In the genomic region with DNA sequence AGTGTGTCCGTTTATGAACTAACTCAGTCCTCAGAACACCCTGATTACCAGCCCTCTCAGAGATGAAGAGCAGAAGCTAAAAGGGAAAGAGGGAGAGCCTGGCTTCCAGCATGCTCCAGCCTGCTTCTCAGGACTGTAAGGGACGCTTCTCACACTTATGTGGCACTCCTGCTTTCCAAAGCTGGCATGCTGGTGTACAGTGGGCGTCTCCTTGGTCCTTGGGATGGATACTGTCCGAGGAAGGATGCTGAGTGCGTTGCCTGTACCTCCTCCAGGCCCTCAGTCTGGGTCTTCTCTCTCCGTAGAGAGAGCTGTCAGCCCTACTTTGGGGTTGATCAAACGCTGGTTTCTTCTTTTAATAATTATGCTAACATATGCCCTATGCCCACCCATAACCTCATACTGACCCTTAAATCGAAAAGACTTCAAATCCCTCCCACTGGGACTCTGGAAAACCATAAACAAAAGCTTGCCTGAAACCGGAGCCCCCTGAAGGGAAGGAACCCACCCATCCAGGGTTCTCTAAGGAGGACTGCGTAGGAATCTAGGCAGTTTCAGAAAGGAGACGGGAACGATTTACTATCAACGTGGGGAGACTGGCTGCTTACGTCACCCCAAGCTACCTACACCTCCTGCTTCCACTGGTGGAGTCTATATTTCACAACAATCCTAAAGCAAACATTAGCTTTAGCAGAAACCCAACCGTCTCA, we compare ENCODE assay signal across 9 mouse cellular contexts. TPM values are rescaled to one million over a fixed set of nuclear protein-coding genes. Genes with fewer than 3 reads are reported as not detected.
A peak's percentile ranks its signal among the peaks of the same experiment; 100 is the strongest.
DNase-seq lines count a peak whose midpoint lies in the region; ATAC-seq and TF ChIP-seq lines count a peak whose summit lies in the region.
"Had no signal": no experiment of that assay in that cellular context is flagged by ENCODE, and none has a peak within 500 bp of the region (broad histone marks: within the 10 kb centered on the region; RNA-seq: fewer than 3 reads in every experiment).

No protein-coding gene starts in this region.

- H3K36me3 ChIP-seq in heart, embryonic 14.5 days (ENCODE audit: control insufficient read depth, insufficient read depth, low read length): peaks cover 29% of the 10 kb centered on the region
- no peaks in the 10 kb centered on the region for H3K36me3 ChIP-seq in limb, embryonic 10.5 days
- no peaks in the 10 kb centered on the region for H3K36me3 ChIP-seq in small intestine, adult 2 months (ENCODE audit: control insufficient read depth, insufficient read depth, low read length)

- peak; percentile 22 to 53 for DNase-seq in lung, adult 18-20 months
- no peak for DNase-seq in lung, adult 2 months
- peak; percentile 31 for DNase-seq in limb, embryonic 10.5 days (ENCODE audit: low spot score)
- DNase-seq in thymus, postnatal 14 days: no peak
- DNase-seq in cerebellum, adult 11-12 months: no peak
- DNase-seq in kidney, adult 8-10 months: no peak
- DNase-seq: gastrocnemius, postnatal 36 days had no signal

- no peak overlapping the region for H3K4me3 ChIP-seq in lung, adult 2 months (replicated peaks; ENCODE audit: extremely low read depth, low read depth, low read length)
- H3K4me3 ChIP-seq in heart, embryonic 14.5 days (ENCODE audit: control insufficient read depth in 1 of 2, insufficient read depth in 1 of 2, low read depth in 1 of 2, low read length in 2 of 2): peak overlapping the region; percentile 58 to 68
- no peak overlapping the region for H3K4me3 ChIP-seq in limb, embryonic 10.5 days
- H3K4me3 ChIP-seq in small intestine, adult 2 months (ENCODE audit: low read depth, low read length): 0 out of 2 replicates have a peak overlapping the region, but pooled peaks have one; percentile 10

- H3K4me1 ChIP-seq in lung, adult 2 months (ENCODE audit: control insufficient read depth, insufficient read depth, low read length): no peaks in the 10 kb centered on the region
- peaks cover 22 to 37% of the 10 kb centered on the region in 2 experiments for H3K4me1 ChIP-seq in heart, embryonic 14.5 days (ENCODE audit: control insufficient read depth in 2 of 2, insufficient read depth in 2 of 2, low read length in 2 of 2)
- H3K4me1 ChIP-seq in limb, embryonic 10.5 days: peaks cover 27% of the 10 kb centered on the region
- H3K4me1 ChIP-seq in small intestine, adult 2 months (ENCODE audit: control insufficient read depth, insufficient read depth, insufficient read length, low read length): peaks cover 4% of the 10 kb centered on the region; the same call in 1 of the 2 replicates

- peak overlapping the region; percentile 51 to 83 for H3K27ac ChIP-seq in heart, embryonic 14.5 days (replicated peaks in 1 of 2; ENCODE audit: control insufficient read depth in 1 of 2, insufficient read depth in 1 of 2, low read depth in 2 of 2, low read length in 2 of 2)
- H3K27ac ChIP-seq in limb, embryonic 10.5 days: no peak overlapping the region
- 0 out of 2 replicates have a peak overlapping the region, but pooled peaks have one; percentile 10 for H3K27ac ChIP-seq in small intestine, adult 2 months (ENCODE audit: insufficient read depth, low read depth, low read length)

- H3K9me3 ChIP-seq in heart, embryonic 14.5 days (ENCODE audit: control insufficient read depth, low read length): no peaks in the 10 kb centered on the region
- no peaks in the 10 kb centered on the region for H3K9me3 ChIP-seq in limb, embryonic 10.5 days (replicated peaks)

- peak overlapping the region; percentile 86 for H3K9ac ChIP-seq in heart, embryonic 14.5 days (ENCODE audit: low read length)

- 50% methylated on average over 15 of the region's 15 CpGs for WGBS in lung, adult 2 months
- 47% methylated on average over 15 of the region's 15 CpGs for WGBS in heart, embryonic 14.5 days
- WGBS in limb, embryonic 10.5 days: 72% methylated on average over 15 of the region's 15 CpGs
- WGBS in small intestine, adult 2 months: 39% methylated on average over 15 of the region's 15 CpGs

- no peak for TF ChIP-seq POLR2A in lung, adult 2 months (IDR thresholded peaks at IDR 0.05; ENCODE audit: borderline replicate concordance, extremely low read depth, low read depth, low read length)
- TF ChIP-seq POLR2A in small intestine, adult 2 months (IDR thresholded peaks at IDR 0.05; ENCODE audit: low read depth, low read length): no peak

- H3K4me2 ChIP-seq in heart, embryonic 14.5 days (ENCODE audit: low read length): peak overlapping the region; percentile 79

- H3K27me3 ChIP-seq in heart, embryonic 14.5 days (ENCODE audit: control insufficient read depth, insufficient read depth, low read length): no peaks in the 10 kb centered on the region
- peaks cover 6% of the 10 kb centered on the region; the same call in 1 of the 2 replicates for H3K27me3 ChIP-seq in limb, embryonic 10.5 days (ENCODE audit: low read depth, poor library complexity, severe bottlenecking)
- peaks cover 7% of the 10 kb centered on the region; the same call in 1 of the 2 replicates for H3K27me3 ChIP-seq in small intestine, adult 2 months (ENCODE audit: control insufficient read depth, insufficient read depth, low read length)

- TF ChIP-seq CTCF in lung, adult 2 months (IDR thresholded peaks at IDR 0.05; ENCODE audit: insufficient read depth, low read length): no peak
- no peak for TF ChIP-seq CTCF in small intestine, adult 2 months (IDR thresholded peaks at IDR 0.05; ENCODE audit: extremely low read depth, insufficient read length, insufficient replicate concordance, low read depth, low read length)

- ATAC-seq in heart, embryonic 14.5 days (ENCODE audit: insufficient number of reproducible peaks, insufficient read depth, low FRiP score, low read depth): no peak

RNA-seq across cellular contexts. Expression of a gene that starts 1.7 kb away (rescaled TPM):
- 16.1 and 16.7 TPM in 2 replicates for polyA plus RNA-seq in lung, adult 2 months (2012; rRNA removed)
- 30.5 and 33.1 TPM in 2 replicates for polyA plus RNA-seq in heart, embryonic 14.5 days (2014; fragmentation: Nextera tagmentation; extraction: Ambion mirVana)
- polyA plus RNA-seq in limb, embryonic 10.5 days (2016; fragmentation: Nextera tagmentation; extraction: Ambion mirVana): 5.3 and 8.1 TPM in 2 replicates
- polyA plus RNA-seq in small intestine, adult 2 months (2012; rRNA removed): 3.2 and 5.0 TPM in 2 replicates

RNA-seq across cellular contexts. Expression of a gene that starts 56.4 kb away (rescaled TPM):
- 17.7 and 28.9 TPM in 2 replicates for polyA plus RNA-seq in lung, adult 2 months (2012; rRNA removed)
- 18.3 and 18.5 TPM in 2 replicates for polyA plus RNA-seq in heart, embryonic 14.5 days (2014; fragmentation: Nextera tagmentation; extraction: Ambion mirVana)
- polyA plus RNA-seq in limb, embryonic 10.5 days (2016; fragmentation: Nextera tagmentation; extraction: Ambion mirVana): 5.1 and 5.6 TPM in 2 replicates
- polyA plus RNA-seq in small intestine, adult 2 months (2012; rRNA removed): 8.6 and 79.8 TPM in 2 replicates

Comparison
In these comparisons a context has a peak if more than half of its experiments do, and no peak if none do; other contexts are left out.
1. DNase-seq: peak in lung, adult 18-20 months (2 of 2) and limb, embryonic 10.5 days (single experiment); none in lung, adult 2 months (single experiment), thymus, postnatal 14 days (single experiment), cerebellum, adult 11-12 months (single experiment) and kidney, adult 8-10 months (0 of 2).
2. H3K4me3 ChIP-seq: peak in heart, embryonic 14.5 days (2 of 2) and small intestine, adult 2 months (single experiment); none in lung, adult 2 months (single experiment) and limb, embryonic 10.5 days (single experiment).